Mouse (Mus musculus): ENCODE measurements at regions not wholly inside any gene's neighbourhood (a gene's known extent, or its start where the extent isn't known, plus 50 kb on each side); places are given as distances from the start of the nearest gene placed in this dataset.

DNA sequence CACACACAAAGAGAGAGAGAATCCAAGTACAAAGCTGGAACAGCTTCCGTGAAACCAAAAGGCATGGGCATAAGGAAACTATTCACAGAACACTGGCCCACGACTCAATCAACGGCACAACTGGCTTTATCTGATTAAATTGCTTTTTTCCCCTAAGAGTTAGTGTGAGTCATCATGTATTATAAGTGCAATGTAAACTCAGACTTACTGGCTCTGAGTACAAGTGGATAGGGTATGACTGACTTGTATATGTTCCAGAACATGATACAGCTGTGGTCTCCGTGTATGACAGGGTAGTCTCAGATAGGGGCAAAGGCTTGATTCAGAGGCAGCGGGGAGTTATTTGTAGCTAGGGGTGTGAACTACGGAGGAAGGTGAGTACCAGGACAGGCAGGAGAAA, 451.5 kb downstream of the Gm597 start:
- H3K4me3 ChIP-seq (ENCODE audit: low read depth, low read length), result no peak overlapping the region
- no peak overlapping the region for H3K4me2 ChIP-seq (ENCODE audit: low read depth)
- no peaks in the 10 kb centered on the region for H3K4me1 ChIP-seq (ENCODE audit: insufficient read depth)
- H3K9me3 ChIP-seq (ENCODE audit: low read length), result no peaks in the 10 kb centered on the region
- no peak for TF ChIP-seq CTCF (IDR thresholded peaks at IDR 0.05; ENCODE audit: low read depth)
- ATAC-seq (no peak), DNase-seq (no peak)
- H3K9ac ChIP-seq, result no peak overlapping the region
- no peak overlapping the region for H3K27ac ChIP-seq (ENCODE audit: low read depth, low read length)
- no peaks in the 10 kb centered on the region for H3K36me3 ChIP-seq (ENCODE audit: insufficient read depth)
- 82% methylated on average over 6 of the region's 6 CpGs for WGBS
- H3K27me3 ChIP-seq (ENCODE audit: insufficient read depth, low read length), result no peaks in the 10 kb centered on the region

GRCm38 (mm10) chr1:28324141-28324540, 455.9 kb downstream of the Gm597 start:
- Histone ChIP-seq H3K4me3 (ENCODE audit: low read depth, low read length) (no peak overlapping the region), H3K27me3 (ENCODE audit: insufficient read depth, low read length) (no peaks in the 10 kb centered on the region), H3K27ac (ENCODE audit: low read depth, low read length) (no peak overlapping the region), H3K9ac (no peak overlapping the region), H3K9me3 (ENCODE audit: low read length) (no peaks in the 10 kb centered on the region), H3K36me3 (ENCODE audit: insufficient read depth) (no peaks in the 10 kb centered on the region), H3K4me1 (ENCODE audit: insufficient read depth) (no peaks in the 10 kb centered on the region), H3K4me2 (ENCODE audit: low read depth) (no peak overlapping the region)
- DNase-seq (no peak), ATAC-seq (no peak)
- no peak for TF ChIP-seq CTCF (IDR thresholded peaks at IDR 0.05; ENCODE audit: low read depth)
- 38% methylated on average over 3 of the region's 3 CpGs for WGBS
